Comparison of ENCODE assay signal across 17 mouse cellular contexts in the genomic region with DNA sequence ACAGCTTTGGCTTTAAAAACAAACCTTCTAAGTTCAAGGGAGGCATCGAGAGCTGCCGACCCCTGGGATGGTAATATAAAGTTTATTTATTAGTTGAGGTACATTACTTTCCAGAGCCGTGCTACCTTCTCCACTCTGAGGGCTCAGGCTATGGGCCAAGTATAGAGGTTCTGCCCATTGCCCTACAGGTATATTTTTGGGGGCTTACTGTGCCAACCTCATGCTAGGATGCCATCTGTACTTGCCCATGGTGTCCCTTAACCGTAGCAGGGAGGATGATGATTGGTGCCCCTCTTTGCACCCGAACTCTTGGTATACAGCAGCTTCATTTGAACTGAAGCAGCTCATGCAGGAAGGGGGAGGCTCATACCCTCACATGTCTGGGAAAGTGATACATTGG.
"Had no signal": no experiment of that assay in that cellular context is flagged by ENCODE, and none has a peak within 500 bp of the region (broad histone marks: within the 10 kb centered on the region; RNA-seq: fewer than 3 reads in every experiment).

No protein-coding gene starts in this region.

- ATAC-seq: hindbrain, postnatal 0 days; intestine, embryonic 16.5 days; liver, embryonic 12.5 days had no signal

- DNase-seq: gastrocnemius, postnatal 14 days; gastrocnemius, postnatal 36 days; heart, adult 11 months; heart, adult 2 months; heart, postnatal 14 days; heart, postnatal 36 days; kidney, adult 11 months; kidney, adult 2 months; kidney, adult 9 months; kidney, postnatal 14 days; kidney, postnatal 36 days; layer of hippocampus, adult 9-11 months; layer of hippocampus, postnatal 36 days; left cerebral cortex, postnatal 4 days had no signal
